Mouse (Mus musculus): ENCODE data around the gene Dhrs2. TPM values are rescaled to one million over a fixed set of nuclear protein-coding genes. Genes with fewer than 3 reads are reported as not detected.

The Dhrs2 gene
- total and polyA plus RNA-seq, 3 experiments: not detected

- TF ChIP-seq ZKSCAN1 (IDR thresholded peaks at IDR 0.05; ENCODE audit: low read depth, low read length): no peak
- TF ChIP-seq GATA1 (IDR thresholded peaks at IDR 0.05; ENCODE audit: low read depth, low read length): no peak
- no peak for TF ChIP-seq RAD21 (IDR thresholded peaks at IDR 0.05; ENCODE audit: low read depth, low read length)
- TF ChIP-seq CHD1 (IDR thresholded peaks at IDR 0.05; ENCODE audit: low read depth, low read length): no peak
- no peak for TF ChIP-seq ZNF384 (IDR thresholded peaks at IDR 0.05; ENCODE audit: low read depth, low read length)
- no peak for TF ChIP-seq ELF1 (IDR thresholded peaks at IDR 0.05; ENCODE audit: low read depth, low read length)
- no peak for TF ChIP-seq TBP (IDR thresholded peaks at IDR 0.05; ENCODE audit: low read depth, low read length)
- TF ChIP-seq HCFC1 (IDR thresholded peaks at IDR 0.05; ENCODE audit: low read depth, low read length): no peak
- no peak for TF ChIP-seq EP300 (IDR thresholded peaks at IDR 0.05; ENCODE audit: low read depth in 1 of 2, low read length in 2 of 2)
- no peak for TF ChIP-seq ZC3H11A (IDR thresholded peaks at IDR 0.05; ENCODE audit: low read depth, low read length)
- TF ChIP-seq KAT2A (conservative IDR thresholded peaks at IDR 0.05; ENCODE audit: low read depth, low read length): no peak
- TF ChIP-seq POLR2AphosphoS5 (IDR thresholded peaks at IDR 0.05; ENCODE audit: borderline replicate concordance, low read depth, low read length): no peak
- no peak for TF ChIP-seq MYC (IDR thresholded peaks at IDR 0.05; ENCODE audit: low read depth, low read length)
- Histone ChIP-seq H3K27me3 (ENCODE audit: control insufficient read depth in 1 of 2, insufficient read depth in 2 of 2, low read length in 2 of 2) (peaks cover 3 to 14% of the 10 kb centered on the region in 2 experiments), H3K9ac (ENCODE audit: control insufficient read depth, low read depth, low read length, poor library complexity, severe bottlenecking) (no peak overlapping the region), H3K36me3 (ENCODE audit: control insufficient read depth in 1 of 2, insufficient read depth in 2 of 2, low read length in 2 of 2) (no peaks in the 10 kb centered on the region), H3K4me1 (ENCODE audit: control insufficient read depth in 1 of 2, insufficient read depth in 2 of 2, low read length in 2 of 2) (no peaks in the 10 kb centered on the region), H3K9me3 (replicated peaks; ENCODE audit: insufficient read depth, low read length) (no peaks in the 10 kb centered on the region), H3K4me3 (ENCODE audit: control insufficient read depth in 1 of 2, insufficient read depth in 1 of 2, low read depth in 2 of 2, low read length in 2 of 2) (no peak overlapping the region), H3K79me2 (ENCODE audit: control insufficient read depth, insufficient read depth, low read length, poor library complexity) (no peaks in the 10 kb centered on the region), H3K27ac (ENCODE audit: control insufficient read depth, low read depth, low read length) (no peak overlapping the region)
- DNase-seq (ENCODE audit: low read depth, low spot score): no peak
Observed at GRCm38 (mm10) chr14:55180951-55181350, 40.9 kb upstream of the Dhrs2 start.

- Histone ChIP-seq H3K36me3 (ENCODE audit: control insufficient read depth in 1 of 2, insufficient read depth in 2 of 2, low read length in 2 of 2) (no peaks in the 10 kb centered on the region), H3K79me2 (ENCODE audit: control insufficient read depth, insufficient read depth, low read length, poor library complexity) (no peaks in the 10 kb centered on the region), H3K4me1 (ENCODE audit: control insufficient read depth in 1 of 2, insufficient read depth in 2 of 2, low read length in 2 of 2) (no peaks in the 10 kb centered on the region), H3K9me3 (replicated peaks; ENCODE audit: insufficient read depth, low read length) (no peaks in the 10 kb centered on the region), H3K27ac (ENCODE audit: control insufficient read depth, low read depth, low read length) (no peak overlapping the region), H3K27me3 (ENCODE audit: control insufficient read depth in 1 of 2, insufficient read depth in 2 of 2, low read length in 2 of 2) (peaks cover 8 to 15% of the 10 kb centered on the region in 2 experiments), H3K4me3 (ENCODE audit: control insufficient read depth in 1 of 2, insufficient read depth in 1 of 2, low read depth in 2 of 2, low read length in 2 of 2) (no peak overlapping the region), H3K9ac (ENCODE audit: control insufficient read depth, low read depth, low read length, poor library complexity, severe bottlenecking) (no peak overlapping the region)
- no peak for DNase-seq (ENCODE audit: low read depth, low spot score)
- TF ChIP-seq RCOR1 (IDR thresholded peaks at IDR 0.05; ENCODE audit: low read depth, low read length) (no peak), POLR2AphosphoS5 (IDR thresholded peaks at IDR 0.05; ENCODE audit: borderline replicate concordance, low read depth, low read length) (no peak), MXI1 (IDR thresholded peaks at IDR 0.05; ENCODE audit: low read depth, low read length) (no peak), ETS1 (IDR thresholded peaks at IDR 0.05; ENCODE audit: low read depth, low read length) (no peak), CHD1 (IDR thresholded peaks at IDR 0.05; ENCODE audit: low read depth, low read length) (no peak), GABPA (IDR thresholded peaks at IDR 0.05; ENCODE audit: low read depth, low read length) (no peak), ZC3H11A (IDR thresholded peaks at IDR 0.05; ENCODE audit: low read depth, low read length) (no peak), GATA1 (IDR thresholded peaks at IDR 0.05; ENCODE audit: low read depth, low read length) (no peak), MAZ (IDR thresholded peaks at IDR 0.05; ENCODE audit: low read depth, low read length) (no peak)
Observed at GRCm38 (mm10) chr14:55183231-55183630, 38.6 kb upstream of the Dhrs2 start.

Data from MEL (cell line).